Mouse (Mus musculus) thymus, adult 2 months (tissue): Measurements from ENCODE around the gene H2-Q10.

Experiments used
- CTCF ChIP-seq: fragments of 200-500 bp; IDR thresholded peaks from 2 replicates; pipeline ENCODE4 v1.5.1; 2012; ENCODE audit warnings: mild to moderate bottlenecking, control low read depth, low read length, moderate library complexity, borderline replicate concordance; ENCODE audit not compliant: control insufficient read depth, poor library complexity, insufficient read depth; ENCODE audit errors: extremely low read depth
- POLR2A ChIP-seq: fragments of 200-500 bp; IDR thresholded peaks from 2 replicates; pipeline ENCODE4 v1.6.1; 2012; ENCODE audit warnings: mild to moderate bottlenecking, low read length, control low read depth, moderate library complexity; ENCODE audit not compliant: control insufficient read depth, poor library complexity, insufficient read depth; ENCODE audit errors: extremely low read depth

GRCm38 (mm10) chr17:35517526-35517925, 47.6 kb downstream of the H2-Q10 start:
- TF ChIP-seq CTCF (no peak), POLR2A (no peak)
